Mouse (Mus musculus) liver, postnatal 0 days (tissue): Measurements from ENCODE around the gene Sorbs1.

Source experiments
- CTCF ChIP-seq: sonication (generic); IDR thresholded peaks from 2 replicates; pipeline ENCODE4 v1.5.1; 2016; ENCODE audit warnings: antibody characterized with exemption, low read depth
- EP300 ChIP-seq: IDR thresholded peaks from 2 replicates; pipeline ENCODE4 v1.6.1; 2016; ENCODE audit warnings: antibody characterized with exemption, low read depth, mild to moderate bottlenecking

- no peak for TF ChIP-seq CTCF
- no peak for TF ChIP-seq EP300
Observed at GRCm38 (mm10) chr19:40400426-40401030, 113.1 kb downstream of the Sorbs1 start.
